Mouse (Mus musculus): ENCODE measurements around the gene Lhfp. TPM values are rescaled to one million over a fixed set of nuclear protein-coding genes. Genes with fewer than 3 reads are reported as not detected.

Lhfp gene
- polyA plus RNA-seq, 1 experiment from 2014 or later, result 41.0 TPM

DNA sequence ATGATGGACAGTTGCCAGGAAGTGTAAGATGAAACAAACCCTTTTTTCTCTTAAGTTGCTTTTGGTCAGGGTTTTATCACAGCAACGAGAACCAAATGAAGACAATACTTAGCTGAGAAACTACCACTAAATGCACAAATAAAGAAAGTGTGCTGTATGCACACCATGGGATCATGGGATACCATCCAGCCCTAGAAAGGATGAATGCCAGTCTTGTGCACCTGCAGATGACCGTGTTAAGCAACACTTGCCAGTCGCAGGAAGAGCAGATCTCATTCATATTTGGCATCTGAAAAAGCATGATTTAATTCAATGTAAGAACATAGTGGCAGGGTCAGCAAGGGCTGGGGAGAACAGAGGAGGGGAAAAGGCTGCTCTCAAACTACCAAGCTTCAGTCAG, 107.4 kb downstream of the Lhfp start:
- WGBS, result 87% methylated on average over 3 of the region's 3 CpGs
- Histone ChIP-seq H3K9me3 (no peaks in the 10 kb centered on the region), H3K9ac (replicated peaks) (no peak overlapping the region), H3K27ac (replicated peaks) (no peak overlapping the region), H3K27me3 (no peaks in the 10 kb centered on the region), H3K4me3 (no peak overlapping the region), H3K4me1 (no peaks in the 10 kb centered on the region), H3K4me2 (replicated peaks) (no peak overlapping the region), H3K36me3 (no peaks in the 10 kb centered on the region)
- no peak for ATAC-seq (replicated peaks)

GRCm38 (mm10) chr3:53149625-53150320, 108.4 kb downstream of the Lhfp start:
- 90% methylated on average over 7 of the region's 7 CpGs for WGBS
- no peak overlapping the region for H3K4me3 ChIP-seq
- no peak for ATAC-seq (replicated peaks)
- no peak overlapping the region for H3K9ac ChIP-seq (replicated peaks)
- no peaks in the 10 kb centered on the region for H3K4me1 ChIP-seq
- no peaks in the 10 kb centered on the region for H3K36me3 ChIP-seq
- no peaks in the 10 kb centered on the region for H3K9me3 ChIP-seq
- no peak overlapping the region for H3K27ac ChIP-seq (replicated peaks)
- no peaks in the 10 kb centered on the region for H3K27me3 ChIP-seq
- H3K4me2 ChIP-seq (replicated peaks), result no peak overlapping the region

DNA sequence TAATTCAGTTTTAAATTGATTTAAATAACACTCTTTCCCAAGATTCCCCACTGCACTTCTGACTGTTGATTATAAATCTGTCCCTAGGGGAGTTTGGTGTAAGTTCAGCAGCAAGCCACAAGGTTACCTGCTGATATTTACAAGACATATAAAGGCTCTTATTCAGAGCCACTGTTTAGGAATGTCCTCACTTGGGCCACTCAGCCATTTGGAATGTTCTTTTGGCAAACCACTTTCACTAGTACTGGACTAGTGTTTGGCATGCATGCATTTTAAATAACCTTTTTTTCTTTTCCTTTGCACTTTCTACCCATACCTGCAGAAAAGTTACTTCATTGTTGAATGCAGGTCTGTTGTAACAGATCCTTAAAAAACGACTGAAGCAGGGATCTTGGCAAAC, 109.8 kb downstream of the Lhfp start:
- Histone ChIP-seq H3K27me3 (no peaks in the 10 kb centered on the region), H3K9ac (replicated peaks) (no peak overlapping the region), H3K4me1 (no peaks in the 10 kb centered on the region), H3K4me2 (replicated peaks) (no peak overlapping the region), H3K9me3 (no peaks in the 10 kb centered on the region), H3K27ac (replicated peaks) (no peak overlapping the region), H3K4me3 (no peak overlapping the region), H3K36me3 (no peaks in the 10 kb centered on the region)
- WGBS, result 53% methylated on average over 1 of the region's 1 CpGs
- no peak for ATAC-seq (replicated peaks)

DNA sequence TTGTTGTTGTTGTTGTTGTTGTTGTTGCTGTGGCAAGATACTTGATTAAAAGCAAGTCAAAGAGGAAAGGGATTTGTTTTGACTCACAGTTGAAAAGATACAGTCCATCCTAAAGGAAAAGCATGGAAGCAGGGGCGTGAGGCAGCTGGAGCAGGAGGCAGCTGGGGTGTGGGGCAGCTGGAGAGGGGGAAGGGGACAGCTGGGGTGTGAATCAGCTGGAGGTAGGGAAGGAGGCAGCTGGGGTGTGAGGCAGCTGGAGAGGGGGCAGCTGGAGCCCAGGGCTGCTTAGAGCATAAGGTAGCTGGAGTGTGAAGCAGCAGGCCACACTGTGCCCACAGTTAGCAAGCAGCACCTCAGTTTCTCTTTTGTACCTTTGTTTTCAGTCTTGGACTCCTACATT, 110.3 kb downstream of the Lhfp start:
- H3K4me3 ChIP-seq, result no peak overlapping the region
- no peaks in the 10 kb centered on the region for H3K4me1 ChIP-seq
- H3K4me2 ChIP-seq (replicated peaks), result no peak overlapping the region
- H3K27me3 ChIP-seq, result no peaks in the 10 kb centered on the region
- no peaks in the 10 kb centered on the region for H3K9me3 ChIP-seq
- no peaks in the 10 kb centered on the region for H3K36me3 ChIP-seq
- whole genome bisulfite sequencing, result 69% methylated on average over 1 of the region's 1 CpGs
- H3K9ac ChIP-seq (replicated peaks), result no peak overlapping the region
- ATAC-seq (replicated peaks), result no peak
- no peak overlapping the region for H3K27ac ChIP-seq (replicated peaks)

DNA sequence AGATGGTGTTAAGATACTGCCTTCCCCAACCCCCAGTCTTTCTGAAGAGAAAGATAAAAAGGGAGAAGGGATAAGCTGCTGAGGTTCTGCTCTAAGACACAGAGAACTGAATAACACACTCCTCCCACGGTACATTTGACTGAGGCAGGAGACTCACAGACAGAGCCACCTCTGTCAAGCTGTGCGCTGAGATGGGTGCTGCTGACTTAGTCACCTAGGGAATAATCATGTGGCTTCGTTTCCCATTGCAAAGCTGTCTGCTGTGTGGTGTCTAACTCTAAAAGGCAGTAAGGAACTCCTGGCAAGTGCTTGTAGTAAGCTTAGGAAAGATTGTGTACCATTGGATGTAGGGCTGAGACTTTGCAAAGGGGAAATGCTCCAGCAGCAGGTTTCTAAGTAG, 120.6 kb downstream of the Lhfp start:
- Histone ChIP-seq H3K36me3 (no peaks in the 10 kb centered on the region), H3K27me3 (no peaks in the 10 kb centered on the region), H3K4me3 (no peak overlapping the region), H3K4me1 (no peaks in the 10 kb centered on the region), H3K4me2 (replicated peaks) (no peak overlapping the region), H3K9me3 (no peaks in the 10 kb centered on the region), H3K27ac (replicated peaks) (no peak overlapping the region), H3K9ac (replicated peaks) (no peak overlapping the region)
- ATAC-seq (replicated peaks), result no peak
- WGBS, result 80% methylated on average over 3 of the region's 3 CpGs

- Histone ChIP-seq H3K4me1 (no peaks in the 10 kb centered on the region), H3K4me3 (no peak overlapping the region), H3K9me3 (no peaks in the 10 kb centered on the region), H3K36me3 (no peaks in the 10 kb centered on the region), H3K4me2 (replicated peaks) (no peak overlapping the region), H3K27ac (replicated peaks) (no peak overlapping the region), H3K9ac (replicated peaks) (no peak overlapping the region), H3K27me3 (no peaks in the 10 kb centered on the region)
- WGBS, result 78% methylated on average over 10 of the region's 10 CpGs
- ATAC-seq (replicated peaks), result no peak
These were observed 124.0 kb downstream of the Lhfp start for GRCm38 (mm10) chr3:53165281-53165680.

DNA sequence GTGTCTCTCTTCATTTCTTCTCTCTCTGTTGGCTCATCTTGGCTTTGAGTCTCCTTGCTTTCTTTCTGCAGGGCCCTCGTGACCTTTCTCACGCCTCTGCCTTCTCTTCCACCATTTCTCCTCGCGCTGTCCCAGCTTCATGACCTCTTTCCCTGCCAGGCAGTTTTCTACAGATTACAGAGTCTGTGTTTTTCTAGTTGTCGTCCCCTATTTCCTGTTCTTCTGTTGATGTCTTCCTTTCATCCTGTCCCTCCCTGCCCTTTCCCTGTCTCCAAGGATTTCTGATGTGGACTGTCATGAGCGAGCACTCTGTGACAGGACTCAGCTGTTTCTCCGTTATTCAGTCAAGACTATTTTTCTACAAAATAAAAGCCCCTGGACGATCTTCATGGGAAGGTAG, 124.7 kb downstream of the Lhfp start:
- H3K4me3 ChIP-seq, result no peak overlapping the region
- H3K4me2 ChIP-seq (replicated peaks), result no peak overlapping the region
- ATAC-seq (replicated peaks), result no peak
- no peak overlapping the region for H3K9ac ChIP-seq (replicated peaks)
- H3K4me1 ChIP-seq, result no peaks in the 10 kb centered on the region
- no peaks in the 10 kb centered on the region for H3K36me3 ChIP-seq
- H3K27ac ChIP-seq (replicated peaks), result no peak overlapping the region
- no peaks in the 10 kb centered on the region for H3K9me3 ChIP-seq
- no peaks in the 10 kb centered on the region for H3K27me3 ChIP-seq
- WGBS, result 69% methylated on average over 8 of the region's 8 CpGs

DNA sequence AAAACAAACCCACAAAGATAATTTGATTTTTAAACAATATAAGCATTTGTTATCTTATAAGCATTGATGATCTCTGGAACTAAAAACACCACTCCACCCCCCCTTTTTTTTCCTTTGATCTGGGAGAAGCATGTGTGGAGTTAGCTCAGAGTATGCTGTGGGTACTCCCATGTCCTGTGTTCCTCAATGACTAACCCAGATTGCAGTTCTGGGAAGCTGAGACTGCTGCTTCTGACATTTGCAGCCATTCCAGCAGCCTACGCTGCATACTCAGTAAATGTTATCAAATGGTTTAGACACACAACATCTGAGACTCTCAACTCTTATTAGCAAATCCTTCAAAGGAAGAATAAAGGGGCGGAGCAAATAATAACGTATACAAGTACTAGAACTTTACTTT, 128.2 kb downstream of the Lhfp start:
- 93% methylated on average over 3 of the region's 3 CpGs for WGBS
- Histone ChIP-seq H3K9me3 (no peaks in the 10 kb centered on the region), H3K4me1 (no peaks in the 10 kb centered on the region), H3K27ac (replicated peaks) (no peak overlapping the region), H3K27me3 (no peaks in the 10 kb centered on the region), H3K4me3 (no peak overlapping the region), H3K4me2 (replicated peaks) (no peak overlapping the region), H3K36me3 (no peaks in the 10 kb centered on the region), H3K9ac (replicated peaks) (no peak overlapping the region)
- no peak for ATAC-seq (replicated peaks)

GRCm38 (mm10) chr3:53173310-53174063, 132.2 kb downstream of the Lhfp start:
- H3K4me2 ChIP-seq (replicated peaks), result no peak overlapping the region
- H3K4me1 ChIP-seq, result no peaks in the 10 kb centered on the region
- no peaks in the 10 kb centered on the region for H3K9me3 ChIP-seq
- ATAC-seq (replicated peaks), result no peak
- H3K4me3 ChIP-seq, result no peak overlapping the region
- H3K27ac ChIP-seq (replicated peaks), result no peak overlapping the region
- H3K27me3 ChIP-seq, result no peaks in the 10 kb centered on the region
- H3K9ac ChIP-seq (replicated peaks), result no peak overlapping the region
- H3K36me3 ChIP-seq, result no peaks in the 10 kb centered on the region
- 66% methylated on average over 10 of the region's 10 CpGs for WGBS

GRCm38 (mm10) chr3:53179936-53180335, 138.6 kb downstream of the Lhfp start:
- Histone ChIP-seq H3K4me1 (no peaks in the 10 kb centered on the region), H3K36me3 (no peaks in the 10 kb centered on the region), H3K4me2 (replicated peaks) (no peak overlapping the region), H3K9me3 (no peaks in the 10 kb centered on the region), H3K27ac (replicated peaks) (no peak overlapping the region), H3K9ac (replicated peaks) (no peak overlapping the region), H3K4me3 (no peak overlapping the region), H3K27me3 (no peaks in the 10 kb centered on the region)
- no peak for ATAC-seq (replicated peaks)
- WGBS, result 91% methylated on average over 6 of the region's 6 CpGs

DNA sequence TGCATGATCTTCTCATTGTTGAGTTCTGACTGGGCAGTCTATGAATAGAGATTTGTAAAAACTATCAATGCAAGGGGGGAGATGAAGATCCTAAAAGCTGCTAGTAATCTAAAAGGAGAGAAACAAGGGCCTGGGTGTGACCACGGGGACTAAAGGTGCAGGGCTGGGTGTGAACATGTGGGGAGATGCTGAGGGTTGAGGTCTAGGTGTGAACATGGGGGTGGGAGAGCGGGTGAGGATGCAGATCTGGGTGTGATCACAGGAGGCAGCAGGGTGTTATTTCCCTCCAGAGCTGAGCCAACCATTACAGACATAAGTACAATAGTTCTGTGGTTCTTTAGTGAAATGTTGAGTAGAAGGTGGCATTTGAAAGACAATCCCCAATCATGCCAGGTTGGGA, 144.1 kb downstream of the Lhfp start:
- H3K9me3 ChIP-seq, result no peaks in the 10 kb centered on the region
- H3K4me1 ChIP-seq, result no peaks in the 10 kb centered on the region
- ATAC-seq (replicated peaks), result no peak
- H3K4me3 ChIP-seq, result no peak overlapping the region
- H3K27me3 ChIP-seq, result no peaks in the 10 kb centered on the region
- H3K4me2 ChIP-seq (replicated peaks), result no peak overlapping the region
- H3K9ac ChIP-seq (replicated peaks), result no peak overlapping the region
- no peaks in the 10 kb centered on the region for H3K36me3 ChIP-seq
- 89% methylated on average over 2 of the region's 2 CpGs for WGBS
- H3K27ac ChIP-seq (replicated peaks), result no peak overlapping the region

- H3K4me1 ChIP-seq, result peaks cover 6% of the 10 kb centered on the region; the same call in 1 of the 2 replicates
- H3K27me3 ChIP-seq, result no peaks in the 10 kb centered on the region
- no peaks in the 10 kb centered on the region for H3K9me3 ChIP-seq
- no peak overlapping the region for H3K27ac ChIP-seq (replicated peaks)
- H3K36me3 ChIP-seq, result no peaks in the 10 kb centered on the region
- H3K4me3 ChIP-seq, result no peak overlapping the region
- no peak overlapping the region for H3K9ac ChIP-seq (replicated peaks)
- H3K4me2 ChIP-seq (replicated peaks), result no peak overlapping the region
- ATAC-seq (replicated peaks), result no peak
- WGBS, result 83% methylated on average over 4 of the region's 4 CpGs
These were observed 152.1 kb downstream of the Lhfp start for GRCm38 (mm10) chr3:53193441-53193840.
